23 mouse cellular contexts compared by ENCODE assay signal in genomic region chr12:32879371-32879770, GRCm38 (mm10).
"Had no signal": no experiment of that assay in that cellular context is flagged by ENCODE, and none has a peak within 500 bp of the region (broad histone marks: within the 10 kb centered on the region; RNA-seq: fewer than 3 reads in every experiment).

No protein-coding gene starts in this region.

- H3K4me2 ChIP-seq: liver, embryonic 15.5 days; lung, embryonic 15.5 days; midbrain, embryonic 12.5 days; neural tube, embryonic 13.5 days; neural tube, embryonic 15.5 days had no signal

- H3K27ac ChIP-seq: liver, embryonic 15.5 days; lung, embryonic 15.5 days; macrophage; midbrain, embryonic 12.5 days; neural tube, embryonic 13.5 days; neural tube, embryonic 15.5 days had no signal

- H3K4me1 ChIP-seq: liver, embryonic 15.5 days; lung, embryonic 15.5 days; megakaryocyte, embryonic 14.5 days had no signal

- H3K36me3 ChIP-seq: liver, embryonic 15.5 days; lung, embryonic 15.5 days; midbrain, embryonic 12.5 days; neural tube, embryonic 13.5 days; neural tube, embryonic 15.5 days had no signal

- H3K9ac ChIP-seq: liver, embryonic 15.5 days; liver, postnatal 0 days; lung, embryonic 15.5 days; midbrain, embryonic 12.5 days; neural tube, embryonic 13.5 days; neural tube, embryonic 15.5 days had no signal

- H3K9me3 ChIP-seq: liver, embryonic 15.5 days; lung, embryonic 15.5 days; megakaryocyte, embryonic 14.5 days; midbrain, embryonic 12.5 days; neural tube, embryonic 13.5 days; neural tube, embryonic 15.5 days had no signal

- H3K27me3 ChIP-seq: liver, embryonic 15.5 days; lung, embryonic 15.5 days; midbrain, embryonic 12.5 days; neural tube, embryonic 13.5 days; neural tube, embryonic 15.5 days had no signal

- H3K4me3 ChIP-seq: liver, embryonic 15.5 days; lung, embryonic 15.5 days; megakaryocyte, embryonic 14.5 days; midbrain, embryonic 12.5 days; myocyte; neural tube, embryonic 13.5 days; neural tube, embryonic 15.5 days had no signal

- ATAC-seq: liver, postnatal 0 days; lung, postnatal 0 days; midbrain, embryonic 16.5 days had no signal

- DNase-seq: liver, postnatal 0 days; lung, adult 2 months; lung, postnatal 14 days; lung, postnatal 36 days; midbrain, embryonic 14.5 days; retina, postnatal 1 day; right cerebral cortex, adult 18-20 months; right cerebral cortex, postnatal 25 days; right cerebral cortex, postnatal 4 days; spleen, adult 18-20 months; thymus, adult 18-20 months; thymus, postnatal 14 days; thymus, postnatal 36 days had no signal
